Mouse (Mus musculus): ENCODE results near the gene Hist1h2bl.

Hist1h2bl gene

DNA sequence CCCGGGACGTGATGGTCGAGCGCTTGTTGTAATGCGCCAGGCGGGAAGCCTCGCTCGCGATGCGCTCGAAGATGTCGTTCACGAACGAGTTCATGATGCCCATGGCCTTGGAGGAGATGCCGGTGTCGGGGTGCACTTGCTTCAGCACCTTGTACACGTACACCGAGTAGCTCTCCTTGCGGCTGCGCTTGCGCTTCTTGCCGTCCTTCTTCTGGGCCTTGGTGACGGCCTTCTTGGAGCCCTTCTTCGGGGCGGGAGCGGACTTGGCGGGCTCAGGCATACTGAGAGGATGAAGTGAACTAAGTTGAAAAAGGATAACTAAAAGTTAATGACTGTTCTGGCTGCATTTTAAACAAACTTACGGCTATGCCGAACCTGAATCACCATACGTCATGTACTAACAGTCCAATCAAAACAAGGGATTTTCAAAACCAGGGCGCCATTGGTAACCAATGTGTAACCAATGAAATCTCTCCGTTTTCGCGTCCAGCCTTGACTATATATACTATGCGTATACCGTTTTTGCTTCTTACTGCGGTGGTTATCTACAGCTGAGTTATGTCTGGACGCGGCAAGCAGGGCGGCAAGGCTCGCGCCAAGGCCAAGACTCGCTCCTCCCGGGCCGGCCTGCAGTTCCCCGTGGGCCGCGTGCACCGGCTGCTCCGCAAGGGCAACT, at the start of gene Hist1h2bl, which contains the start of gene Hist1h2ai:
Gene Hist1h2bl, minus strand, starts transcription at position 280 of the 676 bp plus-strand sequence.
Gene Hist1h2ai, plus strand, starts transcription at position 559 of the 676 bp plus-strand sequence.
- DNase-seq: peak; percentile 81 to 86

DNA sequence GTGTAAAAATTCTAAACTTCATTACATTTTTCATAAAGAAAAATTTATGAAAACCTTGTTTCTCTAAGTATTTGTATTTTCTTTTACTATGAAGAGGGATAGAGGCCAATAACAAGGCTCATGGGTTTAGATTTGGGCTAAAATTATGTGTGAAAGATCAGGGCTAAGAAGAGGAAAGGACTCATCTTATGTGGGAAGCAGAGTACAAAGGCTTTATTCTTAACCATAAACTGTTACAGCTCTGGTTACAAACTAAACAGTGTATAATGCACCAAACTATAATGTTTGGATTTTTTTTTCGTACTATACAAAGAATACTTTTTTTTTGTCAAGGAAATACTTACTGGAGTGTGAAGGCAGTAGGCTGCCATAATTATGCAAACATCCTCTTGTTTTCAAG, 39.8 kb upstream of the Hist1h2bl start:
- DNase-seq: no peak

DNA sequence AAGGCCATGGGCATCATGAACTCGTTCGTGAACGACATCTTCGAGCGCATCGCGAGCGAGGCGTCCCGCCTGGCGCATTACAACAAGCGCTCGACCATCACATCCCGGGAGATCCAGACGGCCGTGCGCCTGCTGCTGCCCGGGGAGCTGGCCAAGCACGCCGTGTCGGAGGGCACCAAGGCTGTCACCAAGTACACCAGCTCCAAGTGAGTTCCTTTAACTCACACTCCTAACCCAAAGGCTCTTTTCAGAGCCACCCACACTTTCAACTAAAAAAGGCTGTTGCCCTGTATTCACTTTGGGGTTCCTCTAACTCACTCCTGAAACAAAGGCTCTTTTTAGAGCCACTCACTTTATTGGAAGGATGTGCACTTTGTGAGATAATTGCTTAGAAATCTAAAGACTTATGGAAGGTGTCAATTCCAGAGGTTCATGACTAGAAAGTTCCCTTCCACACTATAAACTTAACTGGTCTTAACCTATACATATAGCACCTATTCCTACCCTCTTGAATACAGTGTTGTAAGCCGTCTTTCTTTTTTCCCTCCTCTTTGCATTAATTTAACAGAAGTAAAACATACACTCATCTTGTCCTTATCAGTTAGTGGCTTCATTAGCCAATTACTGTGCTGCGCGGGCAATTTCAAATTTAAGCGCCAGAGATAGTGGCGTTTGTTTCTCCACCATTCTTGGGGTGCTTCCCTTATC, 38.5 kb upstream of the Hist1h2bl start:
- DNase-seq: peak in 1 of 2 experiments; percentile 15

- peak; percentile 72 to 76 for DNase-seq
These were observed 37.8 kb upstream of the Hist1h2bl start, which contains the start of the genes Hist1h2ak and Hist1h2bn for GRCm38 (mm10) chr13:21753524-21754285. Hist1h2ak (minus strand) TSS chr13:21753827. Hist1h2bn (plus strand) TSS chr13:21754123.

- no peak for DNase-seq
These were observed 37.1 kb upstream of the Hist1h2bl start for GRCm38 (mm10) chr13:21753051-21753523.

- DNase-seq: no peak
These were observed 36.4 kb upstream of the Hist1h2bl start for GRCm38 (mm10) chr13:21752356-21752755.

DNA sequence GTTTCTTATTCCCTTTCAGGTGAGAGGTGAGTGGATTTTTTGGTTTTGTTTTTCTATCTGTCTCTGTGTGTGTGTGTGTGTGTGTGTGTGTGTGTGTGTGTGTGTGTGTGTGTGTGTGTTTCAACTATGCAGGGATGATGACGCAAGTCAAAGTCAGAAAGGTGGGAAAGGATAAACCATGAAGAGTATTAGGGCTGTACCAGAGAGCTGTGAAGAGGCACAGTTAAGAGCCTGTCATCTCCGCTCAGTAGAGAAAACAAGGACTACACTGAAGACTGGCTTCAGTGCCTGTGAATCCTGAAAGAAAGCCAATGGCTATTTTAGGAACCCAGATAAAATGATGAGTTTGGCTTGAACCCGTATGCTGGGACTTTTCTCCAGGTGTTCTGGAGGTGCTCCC, 35.9 kb upstream of the Hist1h2bl start:
- no peak for DNase-seq

- DNase-seq: no peak
These were observed 35.5 kb upstream of the Hist1h2bl start for GRCm38 (mm10) chr13:21751417-21751816.

DNA sequence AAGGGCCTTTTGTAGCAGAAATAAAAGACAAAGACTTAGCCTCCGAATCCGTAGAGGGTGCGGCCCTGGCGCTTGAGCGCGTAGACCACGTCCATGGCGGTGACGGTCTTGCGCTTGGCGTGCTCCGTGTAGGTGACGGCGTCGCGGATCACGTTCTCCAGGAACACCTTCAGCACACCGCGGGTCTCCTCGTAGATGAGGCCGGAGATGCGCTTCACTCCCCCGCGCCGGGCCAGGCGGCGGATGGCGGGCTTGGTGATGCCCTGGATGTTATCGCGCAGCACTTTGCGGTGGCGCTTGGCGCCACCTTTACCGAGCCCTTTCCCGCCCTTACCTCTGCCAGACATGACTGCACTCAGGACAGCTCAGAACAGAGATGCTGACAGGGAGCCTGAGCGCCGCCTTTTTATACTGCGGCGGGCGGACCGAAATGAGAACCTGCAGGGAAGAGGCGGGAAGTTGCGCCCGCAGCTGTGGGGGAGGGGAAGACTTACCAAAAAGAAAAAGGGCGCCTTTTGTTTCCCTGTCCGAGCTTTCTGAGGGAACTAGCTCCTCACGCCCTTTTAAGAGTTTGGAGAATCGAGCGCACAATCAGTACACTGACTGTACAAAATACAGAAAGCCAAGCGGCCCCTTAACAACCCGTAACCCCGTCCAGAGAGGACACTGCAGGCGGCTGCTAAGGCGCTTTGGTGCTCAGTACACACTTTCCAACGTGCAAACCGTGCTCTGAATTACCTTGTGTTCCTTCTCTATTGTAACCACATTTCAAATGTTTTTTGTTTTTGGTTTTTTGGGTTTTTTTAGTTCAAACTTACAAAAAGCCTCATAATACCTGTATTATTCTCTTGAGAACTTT, 34.4 kb upstream of the Hist1h2bl start, which contains the start of gene Hist1h4k:
Gene Hist1h4k, minus strand, starts transcription at position 347 of the 859 bp plus-strand sequence.
- peak; percentile 92 to 94 for DNase-seq

- no peak for DNase-seq
These were observed 33.6 kb upstream of the Hist1h2bl start for GRCm38 (mm10) chr13:21749387-21750158.

GRCm38 (mm10) chr13:21745006-21745405, 29.1 kb upstream of the Hist1h2bl start:
- no peak for DNase-seq

- peak; percentile 74 to 78 for DNase-seq
These were observed 19.2 kb upstream of the Hist1h2bl start, which contains the start of gene Hist1h4j for GRCm38 (mm10) chr13:21734906-21735767. Hist1h4j (plus strand) TSS chr13:21735064.

GRCm38 (mm10) chr13:21734010-21734905, 18.3 kb upstream of the Hist1h2bl start:
- DNase-seq: peak; percentile 81 to 82

GRCm38 (mm10) chr13:21733466-21733865, 17.5 kb upstream of the Hist1h2bl start:
- no peak for DNase-seq

DNA sequence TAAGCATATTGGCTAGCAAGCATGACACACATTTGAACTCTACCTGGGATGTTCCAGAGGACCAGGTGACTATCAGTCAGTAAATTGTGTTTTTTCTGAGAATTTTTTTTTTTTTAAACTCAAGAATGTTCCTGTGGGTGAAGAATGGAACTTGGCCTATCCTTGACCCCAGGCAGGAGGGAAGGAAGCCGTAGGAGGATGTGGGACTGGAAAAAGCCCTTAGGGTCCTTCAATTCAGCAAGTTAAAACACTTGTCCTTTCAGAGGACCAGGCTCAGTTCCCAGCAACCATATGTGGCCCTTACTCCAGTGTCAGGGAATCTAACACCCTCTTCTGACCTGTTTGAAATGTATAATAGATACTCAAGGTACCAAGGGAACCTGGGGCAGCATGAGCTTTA, 13.6 kb upstream of the Hist1h2bl start:
- no peak for DNase-seq

DNA sequence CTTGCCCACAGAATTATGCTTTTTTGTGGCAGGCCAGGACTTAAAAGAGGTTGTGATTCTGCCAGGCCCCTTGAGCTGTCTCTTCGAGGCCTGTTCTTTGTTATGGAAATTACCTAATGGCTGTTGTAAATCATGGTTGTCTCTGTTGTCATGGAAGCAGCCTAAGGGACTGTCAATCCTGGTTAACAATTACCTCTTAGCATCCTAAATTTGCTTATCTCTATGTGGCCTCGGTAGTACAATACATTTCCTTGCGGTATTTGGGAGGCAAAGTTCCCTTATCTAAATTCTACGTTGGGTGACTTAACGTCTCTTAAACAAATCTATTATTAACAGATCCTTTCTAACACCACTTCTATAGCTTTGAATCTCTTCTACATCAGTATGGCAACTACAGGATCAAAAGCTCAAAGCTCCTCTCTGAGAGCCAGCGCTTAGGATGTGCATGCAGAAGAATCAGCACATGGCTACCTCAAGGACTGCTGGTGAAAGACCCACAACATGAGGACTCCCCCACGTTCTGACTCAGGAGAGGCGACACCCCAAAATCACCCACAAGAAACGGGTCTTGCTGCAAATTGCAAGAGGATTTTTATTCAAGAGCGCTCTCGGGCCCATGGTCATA, 12.1 kb upstream of the Hist1h2bl start:
- DNase-seq: no peak

- no peak for DNase-seq
These were observed 7.3 kb upstream of the Hist1h2bl start for GRCm38 (mm10) chr13:21722993-21723836.

All from cerebellum, adult 18-20 months (tissue).